Mouse (Mus musculus) intestine, embryonic 14.5 days (tissue): ENCODE results near the gene Hmx2. TPM values are rescaled to one million over a fixed set of nuclear protein-coding genes. Genes with fewer than 3 reads are reported as not detected.
A peak's percentile ranks its signal among the peaks of the same experiment; 100 is the strongest.

Experiments used
- ATAC-seq: fragments of 200-750 bp; cut with Nextera tagmentation; replicated peaks from 2 replicates; pipeline ENCODE4 v1.8.0; 2017; ENCODE audit warnings: low read depth, moderate number of reproducible peaks, moderate TSS enrichment, moderate library complexity; ENCODE audit not compliant: low FRiP score, low TSS enrichment
- DNase-seq: peaks from one replicate; pipeline ENCODE4 v3.0.0-alpha.2; 2018; ENCODE audit warnings: low spot score
- H3K27ac ChIP-seq: fragments of 300-500 bp; sonication (generic); 2 replicates; pipeline ENCODE4 v1.5.1; 2014; ENCODE audit warnings: low read depth, mild to moderate bottlenecking, control low read depth
- H3K27me3 ChIP-seq: fragments of 300-500 bp; sonication (generic); replicated peaks from 2 replicates; pipeline ENCODE4 v1.6.1; 2014; ENCODE audit warnings: low read length, control low read depth; ENCODE audit not compliant: control insufficient read depth, insufficient read depth
- H3K36me3 ChIP-seq: fragments of 300-500 bp; sonication (generic); 2 replicates; pipeline ENCODE4 v1.6.1; 2014; ENCODE audit warnings: low read length, control low read depth; ENCODE audit not compliant: control insufficient read depth, insufficient read depth
- H3K4me1 ChIP-seq: fragments of 300-500 bp; sonication (generic); replicated peaks from 2 replicates; pipeline ENCODE4 v1.6.1; 2014; ENCODE audit warnings: low read length, control low read depth, mixed read lengths; ENCODE audit not compliant: control insufficient read depth, insufficient read depth
- H3K4me2 ChIP-seq: fragments of 300-500 bp; sonication (generic); 2 replicates; pipeline ENCODE4 v1.6.1; 2014; ENCODE audit warnings: low read length
- H3K4me3 ChIP-seq: fragments of 300-500 bp; sonication (generic); 2 replicates; pipeline ENCODE4 v1.5.1; 2014; ENCODE audit warnings: low read depth, low read length, control low read depth, mixed read lengths
- H3K9ac ChIP-seq: fragments of 300-500 bp; sonication (generic); 2 replicates; pipeline ENCODE4 v1.6.1; 2014; ENCODE audit warnings: mild to moderate bottlenecking, low read length
- H3K9me3 ChIP-seq: fragments of 300-500 bp; sonication (generic); 2 replicates; pipeline ENCODE4 v1.6.1; 2016; ENCODE audit warnings: low read length, control low read depth; ENCODE audit not compliant: control insufficient read depth
- WGBS: fragments of 180-500 bp; shearing (Covaris S2); extraction: QIAGEN DNeasy Blood & Tissue Kit; methylation state at CpG from one replicate; pipeline ENCODE4 v1.1.7; 2014; 5-methylcytosine and 5-hydroxymethylcytosine counted together
- polyA plus RNA-seq: library from polyadenylated mRNA; unstranded; fragments of >200 nt; fragmentation: Nextera tagmentation; extraction: Ambion mirVana; gene quantifications from 2 replicates; pipeline ENCODE4 v1.2.1, GENCODE M21; 2014

Gene Hmx2
- polyA plus RNA-seq = 1.6 and 1.8 TPM in 2 replicates

- Histone ChIP-seq H3K4me1 (peaks cover under 1% of the 10 kb centered on the region; the same call in 1 of the 2 replicates), H3K4me3 (no peak within 1 kb of the TSS), H3K36me3 (no peaks in the 10 kb centered on the region), H3K27me3 (peaks cover 98% of the 10 kb centered on the region), H3K9me3 (no peaks in the 10 kb centered on the region), H3K4me2 (no peak within 1 kb of the TSS), H3K27ac (no peak within 1 kb of the TSS), H3K9ac (no peak within 1 kb of the TSS)
- ATAC-seq = no peak
- no peak for DNase-seq
- 1% methylated on average over 3 of the region's 3 CpGs for WGBS
These were observed at the start of gene Hmx2 for GRCm38 (mm10) chr7:131548473-131548872. Gene Hmx2, plus strand, starts transcription at chr7:131548773.

DNA sequence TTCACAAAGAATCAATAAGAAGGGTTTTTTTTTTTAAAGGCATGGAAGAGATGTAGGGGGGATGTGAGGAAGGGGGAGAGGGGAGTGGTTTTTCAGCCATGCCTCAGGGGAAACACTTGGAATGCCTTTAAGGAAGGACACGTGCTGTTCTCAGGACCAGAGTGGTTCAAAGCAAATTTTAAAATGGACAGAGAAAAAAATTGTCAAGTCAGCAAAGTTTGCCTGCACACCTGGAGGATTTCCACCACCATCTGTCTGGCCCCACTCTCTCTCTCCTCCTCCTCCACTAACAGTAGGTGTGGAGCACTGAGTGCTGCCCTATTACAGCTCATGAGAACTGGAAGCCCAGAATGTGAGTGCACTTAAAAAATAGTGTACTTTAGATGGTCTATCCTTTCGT lies 44.8 kb upstream of the Hmx2 start:
- no peak overlapping the region for H3K9ac ChIP-seq
- H3K27me3 ChIP-seq = no peaks in the 10 kb centered on the region
- H3K27ac ChIP-seq = no peak overlapping the region
- H3K36me3 ChIP-seq = no peaks in the 10 kb centered on the region
- 79% methylated on average over 2 of the region's 2 CpGs for WGBS
- H3K4me2 ChIP-seq = no peak overlapping the region
- DNase-seq (no peak), ATAC-seq (no peak)
- no peak overlapping the region for H3K4me3 ChIP-seq
- H3K9me3 ChIP-seq = no peaks in the 10 kb centered on the region
- no peaks in the 10 kb centered on the region for H3K4me1 ChIP-seq

DNA sequence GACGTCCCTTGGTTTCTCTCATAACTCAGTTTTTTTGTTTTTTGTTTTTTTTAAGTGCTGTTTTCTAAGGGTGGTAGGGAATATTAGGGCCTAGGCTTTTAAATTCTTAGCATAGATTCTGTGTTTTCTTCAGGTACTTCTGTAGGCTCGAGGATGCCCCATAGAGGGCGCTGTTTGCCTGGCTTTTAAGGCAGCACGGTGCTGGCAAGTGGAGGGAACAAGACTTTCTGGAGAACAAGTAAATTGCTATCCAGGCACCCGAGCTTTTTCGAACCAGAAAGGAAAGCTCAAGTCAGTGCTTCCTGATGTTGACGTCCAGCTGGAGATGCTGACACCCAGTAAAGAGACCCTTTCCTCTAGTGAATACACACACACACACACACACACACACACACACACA lies 8.6 kb upstream of the Hmx2 start:
- DNase-seq (peak; percentile 91), ATAC-seq (peak; percentile 50)
- H3K9ac ChIP-seq = no peak overlapping the region
- no peak overlapping the region for H3K4me3 ChIP-seq
- no peaks in the 10 kb centered on the region for H3K9me3 ChIP-seq
- peaks cover 82% of the 10 kb centered on the region for H3K27me3 ChIP-seq
- H3K36me3 ChIP-seq = no peaks in the 10 kb centered on the region
- no peak overlapping the region for H3K27ac ChIP-seq
- under 1% methylated on average over 7 of the region's 7 CpGs for WGBS
- no peak overlapping the region for H3K4me2 ChIP-seq
- peaks cover 5% of the 10 kb centered on the region; the same call in 1 of the 2 replicates for H3K4me1 ChIP-seq

GRCm38 (mm10) chr7:131541184-131542114 lies 7.1 kb upstream of the Hmx2 start:
- peaks cover 97% of the 10 kb centered on the region for H3K27me3 ChIP-seq
- peaks cover 5% of the 10 kb centered on the region; the same call in 1 of the 2 replicates for H3K4me1 ChIP-seq
- H3K4me2 ChIP-seq = peak overlapping the region; percentile 51
- DNase-seq (peak; percentile 70), ATAC-seq (no peak)
- H3K4me3 ChIP-seq = peak overlapping the region; percentile 22; the same call in 1 of the 2 replicates
- H3K9ac ChIP-seq = no peak overlapping the region
- no peak overlapping the region for H3K27ac ChIP-seq
- H3K9me3 ChIP-seq = no peaks in the 10 kb centered on the region
- H3K36me3 ChIP-seq = no peaks in the 10 kb centered on the region
- WGBS = 1% methylated on average over 41 of the region's 41 CpGs

DNA sequence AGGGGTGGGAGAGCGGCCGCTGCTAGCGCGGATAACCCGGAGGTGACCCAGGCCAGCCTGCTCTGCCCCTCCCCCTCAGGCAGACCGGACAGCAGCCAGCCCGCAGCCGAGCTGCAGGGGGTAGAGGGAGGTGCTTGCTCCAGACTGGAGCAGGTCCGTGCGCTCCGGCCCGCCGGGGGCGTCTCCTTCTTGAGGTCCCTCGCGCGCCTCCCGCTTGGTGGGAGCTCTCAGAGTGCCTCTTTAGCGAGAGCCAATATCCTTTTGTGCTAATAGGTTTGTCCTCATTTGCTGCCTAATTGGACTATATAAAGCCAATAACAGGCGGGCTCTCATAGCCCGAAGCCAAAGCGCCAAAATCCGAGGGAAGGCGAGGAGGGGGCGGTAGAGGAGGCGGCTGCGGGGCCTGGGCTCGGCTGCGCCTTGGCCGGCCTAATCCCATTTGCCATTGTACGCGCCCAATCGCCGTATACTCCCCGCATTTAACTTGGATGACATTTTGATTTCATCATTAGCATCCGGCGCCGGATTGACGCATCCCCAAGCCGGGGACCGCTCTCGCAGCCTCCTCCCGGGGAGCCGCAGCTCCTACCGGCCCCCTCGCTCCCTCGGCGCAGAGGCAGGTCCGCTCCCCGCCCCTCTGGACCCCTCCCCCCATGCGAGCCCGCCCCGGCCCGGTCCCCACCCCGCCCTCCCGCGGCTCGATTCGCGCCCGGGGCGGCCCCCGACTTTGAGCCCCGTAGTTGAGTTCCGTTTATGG lies 6.3 kb upstream of the Hmx2 start, which contains the start of gene Hmx3:
TSS of gene Hmx3 (plus strand) at position 753 of the 757 bp plus-strand sequence.
- Histone ChIP-seq H3K9ac (no peak within 1 kb of the TSS), H3K4me3 (peak within 1 kb of the TSS; percentile 22), H3K27ac (no peak within 1 kb of the TSS), H3K9me3 (no peaks in the 10 kb centered on the region), H3K4me2 (peak within 1 kb of the TSS; percentile 51), H3K4me1 (peaks cover 5% of the 10 kb centered on the region; the same call in 1 of the 2 replicates), H3K36me3 (no peaks in the 10 kb centered on the region), H3K27me3 (peaks cover 98% of the 10 kb centered on the region)
- ATAC-seq (peak; percentile 40; the same call in 1 of the 2 replicates), DNase-seq (peak; percentile 74)
- WGBS = under 1% methylated on average over 63 of the region's 65 CpGs

GRCm38 (mm10) chr7:131542872-131543622 lies 5.5 kb upstream of the Hmx2 start:
- Histone ChIP-seq H3K36me3 (no peaks in the 10 kb centered on the region), H3K27ac (no peak overlapping the region), H3K4me3 (peak overlapping the region; percentile 22), H3K4me1 (peaks cover 5% of the 10 kb centered on the region; the same call in 1 of the 2 replicates), H3K9me3 (no peaks in the 10 kb centered on the region), H3K4me2 (peak overlapping the region; percentile 51), H3K9ac (no peak overlapping the region), H3K27me3 (peaks cover 100% of the 10 kb centered on the region)
- WGBS = 2% methylated on average over 56 of the region's 71 CpGs
- DNase-seq (peak; percentile 79), ATAC-seq (no peak; the same call in 1 of the 2 replicates)

DNA sequence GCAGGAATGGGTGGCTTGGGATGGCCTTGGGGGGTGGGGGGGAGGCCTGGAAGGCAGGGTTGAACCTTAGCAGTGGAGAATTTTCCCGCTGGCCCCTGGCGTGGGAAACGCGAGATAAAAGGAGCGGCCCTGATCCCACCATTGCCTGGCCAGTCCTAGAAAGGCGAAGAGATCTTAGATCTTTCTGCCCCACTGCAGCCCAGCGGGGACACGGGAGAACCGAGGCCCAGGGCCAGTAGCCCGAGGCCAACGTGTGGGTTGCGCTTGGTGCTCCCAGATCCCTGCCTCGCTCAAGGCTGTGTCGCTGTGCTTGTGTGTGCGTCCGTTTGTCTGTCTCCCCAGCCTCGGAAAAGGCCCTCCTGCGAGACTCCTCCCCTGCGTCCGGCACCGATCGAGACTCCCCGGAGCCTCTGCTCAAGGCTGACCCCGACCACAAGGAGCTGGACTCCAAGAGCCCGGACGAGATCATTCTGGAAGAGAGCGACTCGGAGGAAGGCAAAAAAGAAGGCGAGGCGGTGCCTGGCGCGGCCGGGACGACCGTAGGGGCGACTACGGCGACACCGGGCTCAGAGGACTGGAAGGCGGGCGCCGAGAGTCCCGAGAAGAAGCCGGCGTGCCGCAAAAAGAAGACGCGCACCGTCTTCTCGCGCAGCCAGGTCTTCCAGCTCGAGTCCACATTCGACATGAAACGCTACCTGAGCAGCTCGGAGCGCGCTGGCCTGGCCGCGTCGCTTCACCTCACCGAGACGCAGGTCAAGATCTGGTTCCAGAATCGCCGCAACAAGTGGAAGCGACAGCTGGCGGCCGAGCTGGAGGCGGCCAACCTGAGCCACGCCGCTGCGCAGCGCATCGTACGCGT lies 4.7 kb upstream of the Hmx2 start:
- H3K9me3 ChIP-seq = no peaks in the 10 kb centered on the region
- ATAC-seq (no peak), DNase-seq (peak; percentile 81)
- H3K27me3 ChIP-seq = peaks cover 100% of the 10 kb centered on the region
- H3K27ac ChIP-seq = no peak overlapping the region
- 0 out of 2 replicates have a peak overlapping the region, but pooled peaks have one; percentile 13 for H3K9ac ChIP-seq
- H3K4me2 ChIP-seq = peak overlapping the region; percentile 51
- H3K36me3 ChIP-seq = no peaks in the 10 kb centered on the region
- H3K4me1 ChIP-seq = peaks cover 5% of the 10 kb centered on the region; the same call in 1 of the 2 replicates
- WGBS = under 1% methylated on average over 75 of the region's 75 CpGs
- H3K4me3 ChIP-seq = peak overlapping the region; percentile 22
